Mouse (Mus musculus): ENCODE measurements at regions not wholly inside any gene's neighbourhood (a gene's known extent, or its start where the extent isn't known, plus 50 kb on each side); places are given as distances from the start of the nearest gene placed in this dataset.

GRCm38 (mm10) chr12:93993875-93994274 lies 1698.2 kb upstream of the Flrt2 start:
- no peak for TF ChIP-seq CTCF (IDR thresholded peaks at IDR 0.05; ENCODE audit: low read depth, low read length)
- no peak for TF ChIP-seq POLR2AphosphoS5 (IDR thresholded peaks at IDR 0.05; ENCODE audit: insufficient replicate concordance, low read depth, low read length)
- no peak for TF ChIP-seq TAL1 (conservative IDR thresholded peaks at IDR 0.05; ENCODE audit: low read depth, low read length)
